1 mouse cellular context compared by ENCODE assay signal in the genomic region with DNA sequence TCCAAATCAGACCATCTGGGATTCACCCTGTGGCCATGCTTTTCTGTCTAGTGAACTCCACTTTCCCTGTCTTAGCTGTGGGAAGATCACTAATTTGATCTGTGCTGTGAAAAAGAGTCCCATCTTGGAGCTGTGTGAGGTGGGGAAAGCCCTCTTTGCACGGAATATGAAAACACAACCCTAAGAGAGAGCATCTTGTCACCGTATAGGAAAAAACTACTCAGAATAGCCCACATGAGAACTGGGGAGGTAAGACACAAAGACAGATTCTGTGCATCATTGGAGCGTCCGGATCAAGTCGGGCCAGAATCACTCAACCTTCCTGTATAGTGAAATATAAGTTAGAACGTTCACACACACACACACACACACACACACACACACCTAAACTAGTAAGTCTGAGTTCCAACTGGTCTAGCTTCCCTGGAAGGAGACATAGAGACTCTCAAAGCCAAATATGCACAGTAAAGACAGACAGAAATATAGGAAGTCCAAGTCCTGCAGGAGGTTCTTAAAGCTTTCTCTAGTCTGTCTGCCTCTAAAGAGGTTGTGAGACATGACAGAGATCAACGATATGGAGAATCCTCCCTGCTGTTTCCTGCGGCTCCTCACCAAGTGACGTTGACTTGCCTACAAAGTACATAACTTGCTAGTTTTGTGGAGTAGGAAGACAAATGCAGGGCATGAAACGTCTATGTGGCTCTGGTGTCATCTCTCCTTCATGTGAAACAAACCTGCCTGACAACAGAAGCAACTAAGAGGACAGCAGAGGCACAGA.
TF ChIP-seq lines count a peak whose summit lies in the region.

No protein-coding gene starts in this region.

TF ChIP-seq in CH12.LX, 34 proteins besides CTCF, POLR2A, EP300 and RAD21 (continued from another document):
- TF ChIP-seq HCFC1 (IDR thresholded peaks at IDR 0.05; ENCODE audit: low read depth, low read length) (0 out of 2 replicates have a peak, but pooled peaks have one; percentile 4), JUN (IDR thresholded peaks at IDR 0.05; ENCODE audit: insufficient read depth, low read depth, low read length) (peak; percentile 55), E2F4 (IDR thresholded peaks at IDR 0.05; ENCODE audit: insufficient replicate concordance, low read depth, low read length) (no peak), BHLHE40 (IDR thresholded peaks at IDR 0.05; ENCODE audit: low read depth, low read length) (peak; percentile 30), JUND (conservative IDR thresholded peaks at IDR 0.05; ENCODE audit: low read depth, low read length) (peak; percentile 33), ZKSCAN1 (IDR thresholded peaks at IDR 0.05; ENCODE audit: borderline replicate concordance, low read depth, low read length) (no peak), GABPA (IDR thresholded peaks at IDR 0.05; ENCODE audit: insufficient replicate concordance, low read depth, low read length) (no peak), SIN3A (IDR thresholded peaks at IDR 0.05; ENCODE audit: low read length) (peak; percentile 56)
